10 mouse cellular contexts compared by ENCODE assay signal in genomic region chr2:153694462-153695085, GRCm38 (mm10). TPM values are rescaled to one million over a fixed set of nuclear protein-coding genes. Genes with fewer than 3 reads are reported as not detected.
A peak's percentile ranks its signal among the peaks of the same experiment; 100 is the strongest.
DNase-seq lines count a peak whose midpoint lies in the region; ATAC-seq and TF ChIP-seq lines count a peak whose summit lies in the region.
"Had no signal": no experiment of that assay in that cellular context is flagged by ENCODE, and none has a peak within 500 bp of the region (broad histone marks: within the 10 kb centered on the region; RNA-seq: fewer than 3 reads in every experiment).

No protein-coding gene starts in this region.

- no peaks in the 10 kb centered on the region; the same call in 1 of the 2 replicates for H3K27me3 ChIP-seq in heart, embryonic 12.5 days (replicated peaks)
- no peaks in the 10 kb centered on the region for H3K27me3 ChIP-seq in C2C12 (ENCODE audit: control insufficient read depth, insufficient read depth, insufficient read length)
- H3K27me3 ChIP-seq in hindbrain, embryonic 16.5 days (replicated peaks; ENCODE audit: control insufficient read depth, insufficient read depth, low read length), result no peaks in the 10 kb centered on the region
- H3K27me3 ChIP-seq: embryonic facial prominence, embryonic 13.5 days; limb, embryonic 15.5 days had no signal

- no peak for ATAC-seq in heart, embryonic 12.5 days (ENCODE audit: insufficient number of reproducible peaks, low FRiP score)
- ATAC-seq in hindbrain, embryonic 16.5 days, result no peak

- TF ChIP-seq CTCF in C2C12 (IDR thresholded peaks at IDR 0.05; ENCODE audit: control insufficient read depth, insufficient read depth, insufficient read length), result peak; percentile 7
- peak; percentile 52; the same call in 1 of the 2 replicates for TF ChIP-seq CTCF in embryonic fibroblast, embryonic 13.5 days (IDR thresholded peaks at IDR 0.05; ENCODE audit: borderline replicate concordance, insufficient read depth, low read length)

- WGBS in heart, embryonic 12.5 days, result 57% methylated on average over 19 of the region's 19 CpGs
- WGBS in hindbrain, embryonic 16.5 days, result 67% methylated on average over 19 of the region's 19 CpGs

- H3K9me3 ChIP-seq in heart, embryonic 12.5 days (replicated peaks), result no peaks in the 10 kb centered on the region
- no peaks in the 10 kb centered on the region for H3K9me3 ChIP-seq in hindbrain, embryonic 16.5 days (ENCODE audit: control insufficient read depth, low read length)
- H3K9me3 ChIP-seq: embryonic facial prominence, embryonic 13.5 days; limb, embryonic 15.5 days had no signal

- no peak overlapping the region for H3K4me2 ChIP-seq in heart, embryonic 12.5 days
- no peak overlapping the region for H3K4me2 ChIP-seq in hindbrain, embryonic 16.5 days (ENCODE audit: low read length)
- H3K4me2 ChIP-seq: embryonic facial prominence, embryonic 13.5 days; limb, embryonic 15.5 days had no signal

- no peaks in the 10 kb centered on the region for H3K79me2 ChIP-seq in C2C12 (ENCODE audit: control insufficient read depth, insufficient read depth)

- no peaks in the 10 kb centered on the region for H3K79me3 ChIP-seq in C2C12 (ENCODE audit: low read depth)

- no peak overlapping the region for H3K27ac ChIP-seq in heart, embryonic 12.5 days (ENCODE audit: poor library complexity, severe bottlenecking)
- no peak overlapping the region for H3K27ac ChIP-seq in embryonic fibroblast, embryonic 13.5 days (ENCODE audit: insufficient read depth, low read length)
- H3K27ac ChIP-seq in hindbrain, embryonic 16.5 days (ENCODE audit: low read depth, low read length), result no peak overlapping the region
- H3K27ac ChIP-seq: embryonic facial prominence, embryonic 13.5 days; limb, embryonic 15.5 days had no signal

- H3K36me3 ChIP-seq in heart, embryonic 12.5 days, result no peaks in the 10 kb centered on the region
- H3K36me3 ChIP-seq in C2C12 (ENCODE audit: control insufficient read depth, insufficient read depth), result no peaks in the 10 kb centered on the region
- no peaks in the 10 kb centered on the region for H3K36me3 ChIP-seq in hindbrain, embryonic 16.5 days (ENCODE audit: control insufficient read depth, insufficient read depth, low read length)
- H3K36me3 ChIP-seq: embryonic facial prominence, embryonic 13.5 days; limb, embryonic 15.5 days had no signal

- DNase-seq in heart, adult 8-10 months (ENCODE audit: low spot score), result peak; percentile 14
- peak; percentile 54 for DNase-seq in adrenal gland, adult 2 months
- DNase-seq in liver, result peak; percentile 82
- DNase-seq in retina, postnatal 1 day, result peak; percentile 48

- no peak for TF ChIP-seq POLR2A in embryonic fibroblast, embryonic 13.5 days (IDR thresholded peaks at IDR 0.05; ENCODE audit: low read depth, low read length)

- H3K9ac ChIP-seq in heart, embryonic 12.5 days, result no peak overlapping the region
- H3K9ac ChIP-seq in hindbrain, embryonic 16.5 days (ENCODE audit: low read depth, low read length), result no peak overlapping the region
- H3K9ac ChIP-seq: embryonic facial prominence, embryonic 13.5 days; limb, embryonic 15.5 days had no signal

- no peaks in the 10 kb centered on the region for H3K4me1 ChIP-seq in heart, embryonic 12.5 days (replicated peaks)
- no peaks in the 10 kb centered on the region for H3K4me1 ChIP-seq in embryonic fibroblast, embryonic 13.5 days (ENCODE audit: control insufficient read depth, insufficient read depth, low read length)
- no peaks in the 10 kb centered on the region for H3K4me1 ChIP-seq in hindbrain, embryonic 16.5 days (ENCODE audit: control insufficient read depth, insufficient read depth, low read depth, low read length)
- H3K4me1 ChIP-seq: embryonic facial prominence, embryonic 13.5 days; limb, embryonic 15.5 days had no signal

- no peak overlapping the region for H3K4me3 ChIP-seq in heart, embryonic 12.5 days
- H3K4me3 ChIP-seq in C2C12 (ENCODE audit: insufficient read depth, poor library complexity, severe bottlenecking), result no peak overlapping the region
- H3K4me3 ChIP-seq in embryonic fibroblast, embryonic 13.5 days (ENCODE audit: insufficient read depth, low read length), result no peak overlapping the region
- no peak overlapping the region for H3K4me3 ChIP-seq in hindbrain, embryonic 16.5 days (ENCODE audit: low read length)
- H3K4me3 ChIP-seq: embryonic facial prominence, embryonic 13.5 days; limb, embryonic 15.5 days had no signal

- H3ac ChIP-seq in C2C12 (ENCODE audit: control insufficient read depth, insufficient read length, low read depth), result no peak overlapping the region

TF ChIP-seq in C2C12, 6 proteins besides CTCF, POLR2A, EP300 and RAD21:
- TF ChIP-seq CEBPB (IDR thresholded peaks at IDR 0.05; ENCODE audit: low read depth) (no peak), MYOG (IDR thresholded peaks at IDR 0.05; ENCODE audit: control insufficient read depth, extremely low read depth, insufficient read length) (no peak), MYOD1 (IDR thresholded peaks at IDR 0.05; ENCODE audit: control insufficient read depth, insufficient read length, low read depth) (no peak), MAX (IDR thresholded peaks at IDR 0.05) (no peak), FOSL1 (IDR thresholded peaks at IDR 0.05; ENCODE audit: insufficient read depth, low read length, poor library complexity, severe bottlenecking) (no peak), USF1 (IDR thresholded peaks at IDR 0.05; ENCODE audit: low read depth) (no peak)
TF ChIP-seq in C2C12: peak in this region for 0.

RNA-seq across cellular contexts. Expression of gene Dnmt3c, which starts 1.9 kb away (rescaled TPM):
- not detected for total RNA-seq in heart, adult 8-10 months (2022)
- polyA plus RNA-seq in heart, embryonic 12.5 days (2016; fragmentation: Nextera tagmentation; extraction: Ambion mirVana), result 0.12 TPM in 1 of 2 replicates, not detected in the other
- not detected for polyA plus RNA-seq in C2C12 (2012; fragmentation: generic; extraction: Trizol)
- not detected for total RNA-seq in adrenal gland, adult 2 months (2021)
- polyA plus RNA-seq in adrenal gland, adult 2 months (2012; rRNA removed), result 0.06 TPM in 1 of 2 replicates, not detected in the other
- not detected in 2 replicates for polyA plus RNA-seq in embryonic fibroblast, embryonic 13.5 days (2011; ENCODE audit: insufficient read length, low read depth, missing spikeins)
- polyA plus RNA-seq in hindbrain, embryonic 16.5 days (2015; fragmentation: Nextera tagmentation; extraction: Ambion mirVana), result 0.10 TPM in 1 of 2 replicates, not detected in the other
- polyA plus RNA-seq: embryonic facial prominence, embryonic 13.5 days had no signal

RNA-seq across cellular contexts. Expression of gene Dnmt3b, which starts 45.3 kb away (rescaled TPM):
- total RNA-seq in heart, adult 8-10 months (2022), result 1 to 10 TPM in 2 of 4 experiments, under 1 TPM in 2; 0.57 to 1.4 (median 1.1) TPM
- 5.9 and 6.9 TPM in 2 replicates for polyA plus RNA-seq in heart, embryonic 12.5 days (2016; fragmentation: Nextera tagmentation; extraction: Ambion mirVana)
- polyA plus RNA-seq in C2C12 (2012; fragmentation: generic; extraction: Trizol), result 0.51 TPM
- 1 to 10 TPM; 1.4 to 1.9 TPM for total RNA-seq in adrenal gland, adult 2 months (2021)
- 1.2 and 1.7 TPM in 2 replicates for polyA plus RNA-seq in adrenal gland, adult 2 months (2012; rRNA removed)
- 1.2 and 1.8 TPM in 2 replicates for polyA plus RNA-seq in embryonic fibroblast, embryonic 13.5 days (2011; ENCODE audit: insufficient read length, low read depth, missing spikeins)
- 3.1 and 4.2 TPM in 2 replicates for polyA plus RNA-seq in hindbrain, embryonic 16.5 days (2015; fragmentation: Nextera tagmentation; extraction: Ambion mirVana)

RNA-seq across cellular contexts. Expression of gene Mapre1, which starts 46.5 kb away (rescaled TPM):
- 10 to 100 TPM; 49.5 to 57.0 (median 50.8) TPM for total RNA-seq in heart, adult 8-10 months (2022)
- 315 and 319 TPM in 2 replicates for polyA plus RNA-seq in heart, embryonic 12.5 days (2016; fragmentation: Nextera tagmentation; extraction: Ambion mirVana)
- polyA plus RNA-seq in C2C12 (2012; fragmentation: generic; extraction: Trizol), result 62.0 TPM
- 100 to 1,000 TPM in 1 of 2 experiments, 10 to 100 TPM in 1; 92.7 to 100 TPM for total RNA-seq in adrenal gland, adult 2 months (2021)
- polyA plus RNA-seq in adrenal gland, adult 2 months (2012; rRNA removed), result 2.4 and 3.0 TPM in 2 replicates
- polyA plus RNA-seq in embryonic fibroblast, embryonic 13.5 days (2011; ENCODE audit: insufficient read length, low read depth, missing spikeins), result 170 and 199 TPM in 2 replicates
- polyA plus RNA-seq in hindbrain, embryonic 16.5 days (2015; fragmentation: Nextera tagmentation; extraction: Ambion mirVana), result 367 and 383 TPM in 2 replicates

Comparison
In these comparisons a context has a peak if more than half of its experiments do, and no peak if none do; other contexts are left out.
1. DNase-seq: peak in every context shown above with its lines; median percentile 82 in liver; 54 in adrenal gland, adult 2 months; 48 in retina, postnatal 1 day; 14 in heart, adult 8-10 months.
2. RNA of gene Mapre1, which starts 46.5 kb away (polyA plus RNA-seq): 367 to 383 TPM in hindbrain, embryonic 16.5 days, 315 to 319 TPM in heart, embryonic 12.5 days, 170 to 199 TPM in embryonic fibroblast, embryonic 13.5 days and 62.0 TPM in C2C12 (single experiment); 2.4 to 3.0 TPM in adrenal gland, adult 2 months; every median in the first group is over 10 times any median in the second.